Mouse (Mus musculus) lung, embryonic 15.5 days (tissue): ENCODE measurements around the gene Wwp2. TPM values are rescaled to one million over a fixed set of nuclear protein-coding genes. Genes with fewer than 3 reads are reported as not detected.
A peak's percentile ranks its signal among the peaks of the same experiment; 100 is the strongest.

Experiments used
- ATAC-seq: fragments of 200-750 bp; cut with Nextera tagmentation; 2 replicates; pipeline ENCODE4 v1.8.0; 2017; ENCODE audit warnings: moderate number of reproducible peaks, borderline replicate concordance; ENCODE audit not compliant: low FRiP score, low TSS enrichment; ENCODE audit errors: extremely low read depth
- H3K27ac ChIP-seq: fragments of 300-500 bp; sonication (generic); 2 replicates; pipeline ENCODE4 v1.5.1; 2015; ENCODE audit warnings: moderate library complexity, mild to moderate bottlenecking, inconsistent platforms
- H3K27me3 ChIP-seq: fragments of 300-500 bp; sonication (generic); 2 replicates; pipeline ENCODE4 v1.6.1; 2015; ENCODE audit warnings: inconsistent platforms
- H3K36me3 ChIP-seq: fragments of 300-500 bp; sonication (generic); 2 replicates; pipeline ENCODE4 v1.6.1; 2015; ENCODE audit warnings: inconsistent platforms
- H3K4me1 ChIP-seq: fragments of 300-500 bp; sonication (generic); 2 replicates; pipeline ENCODE4 v1.6.1; 2015; ENCODE audit warnings: inconsistent platforms
- H3K4me2 ChIP-seq: fragments of 300-500 bp; sonication (generic); 2 replicates; pipeline ENCODE4 v1.6.1; 2015; ENCODE audit warnings: inconsistent platforms, mild to moderate bottlenecking, moderate library complexity
- H3K4me3 ChIP-seq: fragments of 300-500 bp; sonication (generic); 2 replicates; pipeline ENCODE4 v1.5.1; 2015; ENCODE audit warnings: mild to moderate bottlenecking, inconsistent platforms
- H3K9ac ChIP-seq: fragments of 300-500 bp; sonication (generic); 2 replicates; pipeline ENCODE4 v1.6.1; 2015; ENCODE audit warnings: inconsistent platforms
- H3K9me3 ChIP-seq: fragments of 300-500 bp; sonication (generic); 2 replicates; pipeline ENCODE4 v1.6.1; 2016; ENCODE audit warnings: inconsistent platforms
- WGBS: fragments of 180-500 bp; shearing (Covaris S2); methylation state at CpG from one replicate; pipeline ENCODE4 v1.1.7; 2015; 5-methylcytosine and 5-hydroxymethylcytosine counted together
- polyA plus RNA-seq: library from polyadenylated mRNA; unstranded; fragments of >200 nt; fragmentation: Nextera tagmentation; extraction: Ambion mirVana; gene quantifications from 2 replicates; pipeline ENCODE4 v1.2.1, GENCODE M21; 2015

Wwp2 gene
- polyA plus RNA-seq, 1 experiment from 2014 or later, result 54.0 TPM

DNA sequence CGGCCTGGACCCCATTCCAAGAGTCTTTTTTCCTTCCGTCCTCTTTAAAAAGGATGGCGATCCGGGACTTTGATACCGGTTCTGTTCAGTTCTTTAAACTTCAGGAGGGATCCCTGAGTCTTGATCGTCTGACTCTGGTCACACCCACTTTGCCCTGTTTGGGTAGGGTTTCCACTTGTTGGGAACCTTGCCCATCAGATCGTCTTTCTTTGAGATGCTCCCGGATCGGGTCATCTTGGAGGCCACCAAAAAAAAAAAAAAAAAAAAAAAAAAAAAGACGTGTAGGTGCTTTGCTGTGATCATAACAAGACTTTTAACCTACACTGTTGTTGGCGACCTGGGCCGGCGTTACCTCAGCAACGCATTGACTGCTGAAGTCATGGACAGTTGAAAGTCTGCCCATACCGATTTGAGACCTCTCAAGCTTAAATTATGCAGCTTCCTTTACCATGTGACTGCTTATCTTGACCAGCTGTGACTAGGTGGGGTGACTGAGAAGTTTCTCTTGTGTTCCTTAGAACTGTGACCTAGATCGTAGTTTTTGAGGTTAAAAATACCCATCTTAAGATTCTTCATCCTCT is 766 bp downstream of the Wwp2 start:
- ATAC-seq, result peak; percentile 21; the same call in 1 of the 2 replicates
- Histone ChIP-seq H3K27ac (peak overlapping the region; percentile 87), H3K9ac (peak overlapping the region; percentile 86), H3K4me2 (peak overlapping the region; percentile 77), H3K4me3 (peak overlapping the region; percentile 74), H3K4me1 (peaks cover 9% of the 10 kb centered on the region; the same call in 1 of the 2 replicates), H3K9me3 (no peaks in the 10 kb centered on the region), H3K36me3 (no peaks in the 10 kb centered on the region), H3K27me3 (no peaks in the 10 kb centered on the region)
- 4% methylated on average over 16 of the region's 16 CpGs for WGBS

DNA sequence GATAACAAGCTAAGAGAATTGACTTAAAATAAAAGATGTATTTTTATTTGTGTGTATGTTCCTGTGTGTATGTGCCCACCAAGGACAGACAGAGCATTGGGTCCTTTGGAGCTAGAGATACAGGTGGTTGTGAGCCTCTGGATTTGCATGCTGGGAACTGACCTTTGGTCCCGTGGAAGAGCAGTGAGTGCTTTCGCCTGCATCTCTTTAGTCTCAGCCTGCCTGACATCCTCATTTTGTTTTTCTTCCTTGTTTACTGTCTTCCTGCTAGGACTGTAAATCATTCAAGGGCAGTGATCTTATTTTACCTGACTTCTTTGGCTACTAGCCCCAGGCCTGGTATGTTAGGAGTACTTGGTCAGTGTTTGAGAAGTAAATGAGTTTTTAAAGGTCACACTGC is 1.5 kb downstream of the Wwp2 start:
- H3K4me2 ChIP-seq, result peak overlapping the region; percentile 77; the same call in 1 of the 2 replicates
- no peaks in the 10 kb centered on the region for H3K27me3 ChIP-seq
- WGBS, result 64% methylated on average over 2 of the region's 2 CpGs
- H3K9ac ChIP-seq, result no peak overlapping the region
- no peaks in the 10 kb centered on the region for H3K9me3 ChIP-seq
- H3K4me1 ChIP-seq, result peaks cover 9% of the 10 kb centered on the region; the same call in 1 of the 2 replicates
- no peak overlapping the region for H3K4me3 ChIP-seq
- ATAC-seq, result no peak
- H3K36me3 ChIP-seq, result no peaks in the 10 kb centered on the region
- no peak overlapping the region for H3K27ac ChIP-seq

DNA sequence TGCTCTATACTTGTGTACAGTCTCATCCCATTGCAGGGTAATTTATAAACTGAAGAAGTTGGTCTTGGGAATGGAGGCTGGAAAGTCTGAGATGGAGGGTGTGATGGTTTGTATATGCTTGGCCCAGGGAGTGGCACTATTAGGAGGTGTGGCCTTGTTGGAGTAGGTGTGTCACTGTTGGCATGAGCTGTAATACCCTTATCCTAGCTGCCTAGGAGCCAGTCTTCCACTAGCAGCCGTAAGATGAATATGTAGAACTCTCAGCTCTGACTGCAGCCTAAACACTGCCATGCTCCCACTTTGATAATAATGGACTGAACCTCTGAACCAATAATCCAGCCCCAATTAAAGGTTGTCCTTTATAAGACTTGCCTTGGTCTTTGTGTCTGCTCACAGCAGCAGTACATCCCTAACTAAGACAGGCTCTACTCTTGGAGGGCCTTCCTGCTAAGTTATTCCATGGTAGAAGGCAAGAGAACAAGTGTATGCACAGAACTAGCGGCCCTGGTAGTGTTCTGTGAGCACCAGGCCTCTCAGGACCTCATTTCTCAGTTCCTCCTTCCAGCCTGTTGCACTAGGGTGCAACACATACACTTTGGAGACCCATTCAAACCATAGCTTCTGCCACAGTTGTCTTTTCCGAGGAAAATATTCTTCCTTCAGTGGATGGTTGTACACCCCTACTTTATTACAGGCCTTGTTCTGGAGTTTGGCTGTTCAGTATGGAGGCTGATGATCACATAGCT is 3.9 kb downstream of the Wwp2 start:
- Histone ChIP-seq H3K4me2 (no peak overlapping the region), H3K9me3 (no peaks in the 10 kb centered on the region), H3K36me3 (no peaks in the 10 kb centered on the region), H3K27ac (no peak overlapping the region), H3K27me3 (no peaks in the 10 kb centered on the region), H3K4me3 (no peak overlapping the region), H3K4me1 (peaks cover 14% of the 10 kb centered on the region; the same call in 1 of the 2 replicates), H3K9ac (no peak overlapping the region)
- WGBS, result 84% methylated on average over 3 of the region's 3 CpGs
- ATAC-seq, result no peak

DNA sequence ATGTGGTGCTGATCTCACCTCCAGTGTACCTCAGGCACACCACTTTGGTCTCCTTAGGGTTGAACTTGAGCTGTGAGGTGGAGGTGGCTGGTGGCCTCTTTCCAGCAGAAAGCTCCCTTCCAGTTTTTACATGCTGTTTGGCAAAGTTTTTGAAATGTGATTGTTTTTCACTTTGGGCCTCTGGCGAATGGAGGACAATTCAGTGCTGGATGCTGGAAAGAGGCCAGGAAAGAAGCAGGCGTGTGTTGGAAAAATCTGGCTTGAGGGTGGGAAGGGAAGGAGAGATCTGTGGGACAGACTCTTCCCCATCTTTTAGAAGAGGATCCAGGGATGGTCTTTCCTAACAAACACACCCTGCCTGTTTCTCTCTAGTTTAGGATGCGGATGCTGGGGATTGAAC is 8.5 kb downstream of the Wwp2 start:
- Histone ChIP-seq H3K4me1 (0 out of 2 replicates have a peak, but pooled peaks cover 5% of the 10 kb centered on the region), H3K27ac (peak overlapping the region; percentile 62), H3K36me3 (no peaks in the 10 kb centered on the region), H3K27me3 (no peaks in the 10 kb centered on the region), H3K9ac (no peak overlapping the region), H3K4me2 (no peak overlapping the region), H3K4me3 (no peak overlapping the region), H3K9me3 (no peaks in the 10 kb centered on the region)
- WGBS, result 56% methylated on average over 3 of the region's 3 CpGs
- no peak for ATAC-seq

DNA sequence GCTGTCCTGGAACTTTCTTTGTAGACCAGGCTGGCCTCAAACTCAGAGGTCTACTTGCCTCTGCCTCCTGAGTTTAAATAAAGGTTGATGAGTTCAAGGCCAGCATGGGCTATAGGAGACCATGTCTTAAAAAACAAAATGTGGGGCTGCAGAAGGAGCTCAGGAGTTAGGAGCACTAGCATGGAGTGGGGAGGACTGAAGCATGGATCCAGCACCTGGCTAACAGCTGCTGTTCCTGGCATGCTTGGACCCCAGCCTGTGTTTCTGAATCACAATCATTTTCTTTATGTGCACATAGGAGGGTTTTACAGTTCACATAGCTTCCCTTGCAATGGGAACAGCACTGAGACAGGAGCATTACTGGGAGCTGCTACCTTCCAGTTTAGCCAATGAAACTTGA is 11.5 kb downstream of the Wwp2 start:
- Histone ChIP-seq H3K4me3 (no peak overlapping the region), H3K27ac (no peak overlapping the region), H3K4me1 (0 out of 2 replicates have a peak, but pooled peaks cover 5% of the 10 kb centered on the region), H3K36me3 (0 out of 2 replicates have a peak, but pooled peaks cover 2% of the 10 kb centered on the region), H3K9ac (no peak overlapping the region), H3K9me3 (no peaks in the 10 kb centered on the region), H3K4me2 (no peak overlapping the region), H3K27me3 (no peaks in the 10 kb centered on the region)
- ATAC-seq, result no peak

DNA sequence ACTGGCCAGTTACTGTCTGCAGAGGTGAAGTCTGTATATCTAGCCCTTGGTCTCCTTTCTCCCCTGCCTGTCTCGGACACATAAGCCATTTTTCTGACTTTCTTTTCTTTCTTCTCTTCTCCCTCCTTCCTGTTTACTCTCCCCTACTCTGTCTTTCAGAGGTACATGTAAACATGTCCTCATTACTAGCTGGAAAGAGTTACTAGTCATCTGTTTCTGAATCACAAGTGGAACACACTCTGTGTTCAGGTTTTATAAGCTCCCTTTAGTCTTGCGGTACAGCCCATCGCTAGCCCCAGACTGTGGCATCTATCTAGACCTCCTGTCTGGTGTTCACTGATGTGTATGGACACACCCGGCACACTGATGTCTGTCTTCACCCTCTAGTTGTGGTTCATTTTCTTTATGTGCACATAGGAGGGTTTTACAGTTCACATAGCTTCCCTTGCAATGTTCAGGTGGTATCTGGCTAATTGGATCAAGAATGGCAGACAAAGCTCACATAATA is 12.3 kb downstream of the Wwp2 start:
- Histone ChIP-seq H3K9me3 (no peaks in the 10 kb centered on the region), H3K4me2 (no peak overlapping the region), H3K27ac (no peak overlapping the region), H3K4me1 (0 out of 2 replicates have a peak, but pooled peaks cover 5% of the 10 kb centered on the region), H3K27me3 (no peaks in the 10 kb centered on the region), H3K36me3 (peaks cover 5% of the 10 kb centered on the region; the same call in 1 of the 2 replicates), H3K4me3 (no peak overlapping the region), H3K9ac (no peak overlapping the region)
- 71% methylated on average over 4 of the region's 4 CpGs for WGBS
- no peak for ATAC-seq

DNA sequence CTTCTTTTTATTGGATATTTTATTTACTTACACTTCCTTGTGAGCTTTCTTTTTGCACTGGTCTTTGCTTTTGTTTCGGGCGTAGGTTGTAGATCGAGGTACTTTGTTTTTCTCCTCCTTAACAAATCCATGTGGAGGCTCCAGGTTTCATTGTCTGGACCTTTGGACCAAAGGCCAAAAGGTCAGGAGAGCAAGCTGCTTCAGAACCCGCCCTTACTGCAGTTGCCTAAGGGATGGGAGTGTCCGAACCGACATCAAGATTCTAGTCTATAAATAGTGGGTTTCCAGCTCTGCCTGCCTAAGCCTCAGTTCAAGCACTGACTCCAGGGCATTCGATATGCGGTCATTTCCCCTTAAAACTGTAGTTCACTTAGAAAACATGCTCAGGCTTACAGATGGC is 13.0 kb downstream of the Wwp2 start:
- no peak overlapping the region for H3K4me2 ChIP-seq

DNA sequence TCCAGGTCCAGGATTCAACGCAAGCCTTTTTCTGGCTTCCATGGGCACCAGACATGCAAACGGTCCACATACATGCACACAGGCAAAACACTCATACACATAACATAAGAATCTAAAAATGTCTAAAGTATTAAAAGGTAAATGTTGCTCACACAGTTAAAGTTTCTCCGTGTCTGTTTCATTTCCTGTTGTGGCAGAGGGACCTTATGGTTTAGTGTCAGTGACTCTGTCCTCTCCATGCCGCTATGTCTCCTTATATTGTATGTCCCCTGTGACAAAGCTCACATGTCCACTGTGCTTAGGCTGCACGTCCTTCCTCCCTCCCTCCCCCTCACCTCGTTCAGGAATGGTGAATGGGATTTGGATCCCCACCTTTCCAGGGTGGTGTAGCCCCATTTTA is 13.5 kb downstream of the Wwp2 start:
- Histone ChIP-seq H3K36me3 (peaks cover 9% of the 10 kb centered on the region; the same call in 1 of the 2 replicates), H3K4me3 (no peak overlapping the region), H3K9me3 (no peaks in the 10 kb centered on the region), H3K4me1 (no peaks in the 10 kb centered on the region), H3K9ac (no peak overlapping the region), H3K27me3 (no peaks in the 10 kb centered on the region), H3K27ac (no peak overlapping the region), H3K4me2 (no peak overlapping the region)
- 80% methylated on average over 6 of the region's 6 CpGs for WGBS
- no peak for ATAC-seq

More for the DNA sequence above, 13.0 kb downstream of the Wwp2 start:
- no peak overlapping the region for H3K4me3 ChIP-seq
- WGBS, result 75% methylated on average over 8 of the region's 8 CpGs
- ATAC-seq, result no peak
- H3K9me3 ChIP-seq, result no peaks in the 10 kb centered on the region
- peaks cover 9% of the 10 kb centered on the region; the same call in 1 of the 2 replicates for H3K36me3 ChIP-seq
- H3K27me3 ChIP-seq, result no peaks in the 10 kb centered on the region
- 0 out of 2 replicates have a peak, but pooled peaks cover 5% of the 10 kb centered on the region for H3K4me1 ChIP-seq
- no peak overlapping the region for H3K9ac ChIP-seq
- no peak overlapping the region for H3K27ac ChIP-seq

DNA sequence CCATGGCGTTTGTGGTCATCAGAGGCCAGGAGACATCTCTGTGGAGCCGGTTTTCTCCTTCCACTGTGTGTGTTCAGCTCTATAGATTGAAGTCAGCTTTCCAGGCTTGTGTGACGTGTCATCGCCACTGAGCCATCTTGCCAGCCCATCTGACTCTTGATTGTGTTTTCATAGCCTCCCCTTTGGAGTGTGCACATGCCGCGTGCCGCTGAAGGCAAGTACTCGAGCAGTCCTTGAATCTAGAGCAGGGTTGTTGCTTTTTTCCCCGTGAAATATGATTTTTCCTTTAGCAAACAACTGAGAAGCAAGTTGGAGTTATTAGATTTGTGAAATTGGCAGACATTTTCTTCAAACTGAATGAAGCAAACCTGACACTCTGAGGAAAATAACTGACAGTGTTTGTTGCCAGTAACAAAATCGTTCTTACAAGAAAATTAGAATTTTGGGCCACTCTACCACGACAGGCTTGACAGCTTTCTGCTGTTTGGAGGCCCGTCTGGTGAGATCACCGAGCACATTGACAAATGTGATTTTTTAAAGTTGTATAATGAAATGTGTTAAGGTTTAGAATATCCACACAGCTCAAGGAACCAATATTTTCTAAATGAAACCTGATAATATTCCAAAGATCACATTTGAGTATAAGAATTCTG is 15.4 kb downstream of the Wwp2 start:
- ATAC-seq, result no peak
- 73% methylated on average over 13 of the region's 13 CpGs for WGBS

DNA sequence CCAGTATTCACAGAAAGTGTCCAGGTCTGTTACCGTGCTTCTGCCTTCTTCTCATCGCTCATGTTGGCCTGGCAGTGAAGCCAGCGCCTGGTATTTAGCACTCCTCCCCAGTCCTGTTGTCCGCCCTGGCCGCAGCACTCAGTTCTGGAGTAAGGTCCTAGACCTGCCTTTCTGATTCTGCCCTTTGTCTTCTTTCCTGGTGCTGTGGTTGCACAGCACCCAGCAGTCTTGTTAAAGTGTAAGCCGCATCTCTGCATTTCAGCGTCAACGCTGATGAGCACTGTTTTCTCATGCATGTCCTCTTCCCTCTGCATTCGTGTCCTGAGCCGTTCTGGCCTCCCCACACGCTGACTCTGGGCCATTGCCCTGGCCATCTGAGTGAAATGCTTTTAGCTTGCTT is 17.2 kb downstream of the Wwp2 start:
- Histone ChIP-seq H3K4me1 (no peaks in the 10 kb centered on the region), H3K9ac (no peak overlapping the region), H3K27ac (no peak overlapping the region), H3K27me3 (no peaks in the 10 kb centered on the region), H3K4me3 (no peak overlapping the region), H3K36me3 (peaks cover 19% of the 10 kb centered on the region), H3K9me3 (no peaks in the 10 kb centered on the region), H3K4me2 (no peak overlapping the region)
- no peak for ATAC-seq
- WGBS, result 96% methylated on average over 11 of the region's 11 CpGs

More for the DNA sequence above, 15.4 kb downstream of the Wwp2 start:
- Histone ChIP-seq H3K9ac (no peak overlapping the region), H3K4me3 (no peak overlapping the region), H3K36me3 (peaks cover 9% of the 10 kb centered on the region; the same call in 1 of the 2 replicates), H3K9me3 (no peaks in the 10 kb centered on the region), H3K27me3 (no peaks in the 10 kb centered on the region), H3K4me2 (no peak overlapping the region), H3K4me1 (no peaks in the 10 kb centered on the region), H3K27ac (no peak overlapping the region)

DNA sequence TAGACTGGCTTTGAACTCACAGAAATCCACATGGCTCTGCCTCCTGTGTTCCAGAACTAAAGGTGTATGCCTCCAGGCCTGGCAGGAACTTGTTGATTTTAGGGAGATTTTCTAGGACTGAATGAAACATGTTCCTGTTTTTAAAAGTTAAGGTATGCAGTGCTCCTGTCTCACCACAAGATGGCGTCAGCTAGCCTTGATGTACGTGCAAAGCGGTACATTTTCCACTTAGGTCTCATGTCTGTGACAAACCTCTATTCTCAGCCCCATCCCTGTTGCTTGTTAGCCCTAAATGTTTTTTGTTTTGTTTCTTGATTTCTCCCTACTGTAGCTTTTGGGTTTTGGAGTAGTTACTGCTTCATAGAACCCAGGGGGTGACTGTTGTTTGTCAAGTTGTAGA is 19.1 kb downstream of the Wwp2 start:
- WGBS, result 8% methylated on average over 3 of the region's 3 CpGs
- Histone ChIP-seq H3K4me1 (no peaks in the 10 kb centered on the region), H3K4me2 (no peak overlapping the region), H3K9ac (no peak overlapping the region), H3K4me3 (no peak overlapping the region), H3K36me3 (peaks cover 20% of the 10 kb centered on the region), H3K27ac (no peak overlapping the region), H3K9me3 (no peaks in the 10 kb centered on the region), H3K27me3 (no peaks in the 10 kb centered on the region)
- no peak for ATAC-seq

DNA sequence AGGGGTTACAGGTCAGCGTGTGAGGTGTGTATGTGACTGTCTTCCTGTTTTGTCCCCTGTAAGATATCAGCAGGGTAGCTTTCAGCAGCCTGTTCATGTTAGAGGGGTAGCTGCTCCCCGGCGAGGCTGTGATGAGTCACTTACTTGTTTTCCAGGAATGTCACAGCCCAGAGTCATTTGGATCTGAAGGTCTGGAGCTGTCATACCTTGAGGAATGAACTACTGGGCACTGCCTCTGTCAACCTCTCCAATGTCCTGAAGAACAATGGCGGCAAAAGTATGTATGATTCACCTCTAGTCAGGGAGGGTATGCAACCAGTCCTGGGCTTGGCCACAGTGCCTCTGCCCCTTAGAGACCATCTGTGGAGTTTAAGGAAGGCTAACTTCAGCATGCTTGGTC is 21.6 kb downstream of the Wwp2 start:
- Histone ChIP-seq H3K9ac (no peak overlapping the region), H3K4me3 (no peak overlapping the region), H3K27me3 (no peaks in the 10 kb centered on the region), H3K4me2 (no peak overlapping the region), H3K4me1 (no peaks in the 10 kb centered on the region), H3K9me3 (no peaks in the 10 kb centered on the region), H3K36me3 (peaks cover 29% of the 10 kb centered on the region), H3K27ac (no peak overlapping the region)
- 58% methylated on average over 4 of the region's 4 CpGs for WGBS
- ATAC-seq, result no peak
